Mouse (Mus musculus): ENCODE measurements around the gene Snx29. TPM values are rescaled to one million over a fixed set of nuclear protein-coding genes. Genes with fewer than 3 reads are reported as not detected.

Gene Snx29
- polyA plus RNA-seq, 1 experiment = 8.4 TPM

GRCm38 (mm10) chr16:11579676-11580098 lies 257.0 kb downstream of the Snx29 start:
- WGBS = 40% methylated on average over 4 of the region's 4 CpGs
- Histone ChIP-seq H3K4me1 (ENCODE audit: control insufficient read depth, insufficient read depth, low read length) (peaks cover 10% of the 10 kb centered on the region), H3K4me3 (replicated peaks; ENCODE audit: insufficient read depth, low read depth, low read length) (no peak overlapping the region), H3K27me3 (ENCODE audit: control insufficient read depth, insufficient read depth, low read length) (no peaks in the 10 kb centered on the region), H3K27ac (ENCODE audit: insufficient read depth, low read length) (no peak overlapping the region)
- TF ChIP-seq POLR2A (IDR thresholded peaks at IDR 0.05; ENCODE audit: borderline replicate concordance, insufficient read depth, low read length) (no peak), CTCF (IDR thresholded peaks at IDR 0.05; ENCODE audit: borderline replicate concordance, insufficient read depth, low read depth, low read length) (peak; percentile 81)
- peak; percentile 31 for DNase-seq

GRCm38 (mm10) chr16:11583941-11584639 lies 261.4 kb downstream of the Snx29 start:
- DNase-seq = no peak
- Histone ChIP-seq H3K27me3 (ENCODE audit: control insufficient read depth, insufficient read depth, low read length) (no peaks in the 10 kb centered on the region), H3K4me1 (ENCODE audit: control insufficient read depth, insufficient read depth, low read length) (peaks cover 4% of the 10 kb centered on the region), H3K4me3 (replicated peaks; ENCODE audit: insufficient read depth, low read depth, low read length) (no peak overlapping the region), H3K27ac (ENCODE audit: insufficient read depth, low read length) (no peak overlapping the region)
- WGBS = 97% methylated on average over 8 of the region's 8 CpGs
- no peak for TF ChIP-seq POLR2A (IDR thresholded peaks at IDR 0.05; ENCODE audit: borderline replicate concordance, insufficient read depth, low read length)

- no peak for DNase-seq
- no peak for TF ChIP-seq CTCF (IDR thresholded peaks at IDR 0.05; ENCODE audit: borderline replicate concordance, insufficient read depth, low read depth, low read length)
- no peak for TF ChIP-seq POLR2A (IDR thresholded peaks at IDR 0.05; ENCODE audit: borderline replicate concordance, insufficient read depth, low read length)
These were observed 266.0 kb downstream of the Snx29 start for GRCm38 (mm10) chr16:11588689-11589088.

DNA sequence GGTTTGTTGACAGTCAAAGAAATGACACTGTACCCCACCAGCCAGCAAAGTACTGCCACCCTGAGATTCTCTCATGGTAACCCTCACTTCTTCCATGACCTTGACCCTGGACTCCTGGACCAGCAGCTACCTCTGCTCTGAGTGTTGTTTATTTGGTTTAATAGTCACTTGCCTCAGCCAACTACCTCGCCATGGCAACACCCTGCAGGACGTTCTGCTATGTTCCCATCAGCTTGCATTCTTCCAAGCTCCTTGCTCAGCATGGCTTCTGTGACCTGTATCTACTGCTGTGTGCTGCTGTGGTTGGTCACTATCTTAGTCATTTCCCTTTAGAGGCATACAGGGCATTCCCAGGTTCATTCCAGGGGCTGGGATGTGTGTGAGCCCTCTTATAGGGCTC lies 266.6 kb downstream of the Snx29 start:
- no peaks in the 10 kb centered on the region for H3K27me3 ChIP-seq (ENCODE audit: control insufficient read depth, insufficient read depth, low read length)
- H3K27ac ChIP-seq (ENCODE audit: insufficient read depth, low read length) = no peak overlapping the region
- peaks cover 8% of the 10 kb centered on the region; the same call in 1 of the 2 replicates for H3K4me1 ChIP-seq (ENCODE audit: control insufficient read depth, insufficient read depth, low read length)
- no peak for TF ChIP-seq CTCF (IDR thresholded peaks at IDR 0.05; ENCODE audit: borderline replicate concordance, insufficient read depth, low read depth, low read length)
- H3K4me3 ChIP-seq (replicated peaks; ENCODE audit: insufficient read depth, low read depth, low read length) = no peak overlapping the region
- no peak for DNase-seq
- WGBS = 48% methylated on average over 2 of the region's 2 CpGs

More at GRCm38 (mm10) chr16:11588689-11589088, 266.0 kb downstream of the Snx29 start:
- Histone ChIP-seq H3K4me3 (replicated peaks; ENCODE audit: insufficient read depth, low read depth, low read length) (no peak overlapping the region), H3K27ac (ENCODE audit: insufficient read depth, low read length) (no peak overlapping the region), H3K4me1 (ENCODE audit: control insufficient read depth, insufficient read depth, low read length) (peaks cover 8% of the 10 kb centered on the region; the same call in 1 of the 2 replicates), H3K27me3 (ENCODE audit: control insufficient read depth, insufficient read depth, low read length) (no peaks in the 10 kb centered on the region)

DNA sequence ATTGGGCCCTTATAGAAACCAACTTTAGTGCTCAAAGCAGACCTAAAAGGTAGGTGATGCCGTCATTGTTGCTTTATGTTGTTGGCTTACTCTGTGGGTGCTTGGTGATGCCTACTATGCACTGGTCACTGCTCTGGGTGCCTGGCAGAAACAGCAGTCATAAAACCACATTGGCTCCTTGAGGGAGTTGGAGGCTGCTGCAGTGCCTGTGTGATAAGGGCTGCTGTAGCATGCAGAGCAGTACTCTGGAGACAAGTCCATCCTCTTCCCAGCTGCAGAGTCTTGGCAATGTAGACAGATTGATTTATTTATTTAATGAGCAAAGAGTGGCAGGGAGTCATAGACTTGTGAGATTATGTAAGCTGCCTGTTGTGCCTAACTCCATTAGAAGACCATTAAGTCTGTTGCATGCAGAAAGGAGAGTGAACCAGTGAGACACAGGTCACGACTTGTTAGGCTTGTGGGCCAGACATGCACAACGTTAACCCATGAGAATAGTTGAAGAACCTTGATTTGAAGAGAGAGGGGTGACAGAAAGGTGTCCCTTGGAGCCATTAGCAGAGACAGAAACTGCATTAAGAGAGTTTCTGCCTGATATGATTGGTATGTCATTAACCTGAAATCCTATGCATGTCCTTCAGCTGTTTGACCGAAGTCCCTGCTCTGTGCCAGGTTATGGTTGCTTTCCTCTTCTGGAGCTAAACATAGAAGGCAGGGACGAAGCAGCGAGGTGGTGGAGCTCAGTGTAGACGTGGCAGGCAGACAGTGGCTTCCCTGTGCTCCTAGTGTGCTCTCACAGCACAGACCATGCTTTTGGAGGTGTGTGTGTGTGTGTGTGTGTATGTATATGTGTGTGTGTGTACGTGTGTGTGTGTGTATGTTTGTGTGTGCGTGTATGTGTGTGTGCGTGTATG lies 267.3 kb downstream of the Snx29 start:
- TF ChIP-seq POLR2A (IDR thresholded peaks at IDR 0.05; ENCODE audit: borderline replicate concordance, insufficient read depth, low read length) (no peak), CTCF (IDR thresholded peaks at IDR 0.05; ENCODE audit: borderline replicate concordance, insufficient read depth, low read depth, low read length) (no peak)
- H3K4me1 ChIP-seq (ENCODE audit: control insufficient read depth, insufficient read depth, low read length) = peaks cover 8% of the 10 kb centered on the region; the same call in 1 of the 2 replicates
- no peak overlapping the region for H3K4me3 ChIP-seq (replicated peaks; ENCODE audit: insufficient read depth, low read depth, low read length)

DNA sequence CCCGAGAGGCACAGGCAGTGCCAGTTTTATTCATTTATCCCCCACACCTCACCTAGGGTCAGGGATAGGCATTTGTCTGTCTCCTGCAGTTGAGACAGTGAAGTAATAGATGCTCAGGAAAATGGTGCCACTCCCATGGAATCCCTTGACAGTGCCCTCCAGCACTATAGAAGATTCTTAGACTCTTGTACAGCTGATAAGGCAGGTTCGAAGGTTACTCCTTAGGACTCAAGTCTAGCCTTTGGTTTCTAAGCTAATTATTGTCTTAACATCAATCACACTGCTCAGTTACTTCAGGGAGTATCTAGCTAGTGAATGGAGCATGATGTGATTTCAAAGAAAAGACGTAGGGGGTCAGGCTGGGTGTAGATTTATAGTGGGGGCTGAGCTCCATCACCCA lies 273.9 kb downstream of the Snx29 start:
- 95% methylated on average over 3 of the region's 3 CpGs for WGBS
- H3K27me3 ChIP-seq (ENCODE audit: control insufficient read depth, insufficient read depth, low read length) = no peaks in the 10 kb centered on the region; the same call in 1 of the 2 replicates
- no peak for DNase-seq

More for the DNA sequence above, 267.3 kb downstream of the Snx29 start:
- Histone ChIP-seq H3K27me3 (ENCODE audit: control insufficient read depth, insufficient read depth, low read length) (no peaks in the 10 kb centered on the region), H3K27ac (ENCODE audit: insufficient read depth, low read length) (no peak overlapping the region)
- 88% methylated on average over 10 of the region's 10 CpGs for WGBS
- DNase-seq = no peak

GRCm38 (mm10) chr16:11597769-11598168 lies 275.1 kb downstream of the Snx29 start:
- no peaks in the 10 kb centered on the region; the same call in 1 of the 2 replicates for H3K27me3 ChIP-seq (ENCODE audit: control insufficient read depth, insufficient read depth, low read length)
- TF ChIP-seq POLR2A (IDR thresholded peaks at IDR 0.05; ENCODE audit: borderline replicate concordance, insufficient read depth, low read length) (no peak), CTCF (IDR thresholded peaks at IDR 0.05; ENCODE audit: borderline replicate concordance, insufficient read depth, low read depth, low read length) (no peak)
- peaks cover 4% of the 10 kb centered on the region; the same call in 1 of the 2 replicates for H3K4me1 ChIP-seq (ENCODE audit: control insufficient read depth, insufficient read depth, low read length)
- no peak for DNase-seq
- WGBS = 62% methylated on average over 7 of the region's 7 CpGs
- H3K27ac ChIP-seq (ENCODE audit: insufficient read depth, low read length) = no peak overlapping the region
- no peak overlapping the region for H3K4me3 ChIP-seq (replicated peaks; ENCODE audit: insufficient read depth, low read depth, low read length)

More for the DNA sequence above, 273.9 kb downstream of the Snx29 start:
- peaks cover 4% of the 10 kb centered on the region; the same call in 1 of the 2 replicates for H3K4me1 ChIP-seq (ENCODE audit: control insufficient read depth, insufficient read depth, low read length)
- no peak overlapping the region for H3K27ac ChIP-seq (ENCODE audit: insufficient read depth, low read length)
- H3K4me3 ChIP-seq (replicated peaks; ENCODE audit: insufficient read depth, low read depth, low read length) = no peak overlapping the region
- TF ChIP-seq CTCF (IDR thresholded peaks at IDR 0.05; ENCODE audit: borderline replicate concordance, insufficient read depth, low read depth, low read length) = no peak
- no peak for TF ChIP-seq POLR2A (IDR thresholded peaks at IDR 0.05; ENCODE audit: borderline replicate concordance, insufficient read depth, low read length)
